Mouse (Mus musculus): ENCODE measurements around the gene Syn3. TPM values are rescaled to one million over a fixed set of nuclear protein-coding genes. Genes with fewer than 3 reads are reported as not detected.

The Syn3 gene
- polyA plus RNA-seq, 1 experiment from 2014 or later, result 29.9 TPM

DNA sequence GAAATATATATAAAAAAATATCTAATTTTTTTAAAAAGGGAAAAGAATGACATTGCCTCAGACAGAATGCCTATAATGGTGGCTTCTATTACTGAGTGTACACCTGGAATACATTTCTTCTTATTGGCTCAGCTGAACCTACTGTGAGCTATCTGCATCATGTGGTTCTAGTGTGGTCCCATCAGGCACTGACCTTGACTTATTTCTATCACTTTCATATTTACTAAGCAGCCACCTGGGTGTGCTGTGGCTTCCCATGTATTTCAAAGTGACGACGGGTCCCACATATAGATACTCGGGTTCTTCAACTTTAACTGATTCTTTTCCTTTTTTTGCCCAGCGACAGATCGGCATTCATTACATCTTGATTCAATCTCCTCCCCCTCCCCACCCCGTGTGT, 255.2 kb downstream of the Syn3 start:
- no peaks in the 10 kb centered on the region for H3K36me3 ChIP-seq (ENCODE audit: control insufficient read depth, insufficient read depth, low read length)
- H3K9me3 ChIP-seq (ENCODE audit: control insufficient read depth, low read length), result no peaks in the 10 kb centered on the region
- H3K4me2 ChIP-seq (ENCODE audit: low read length), result no peak overlapping the region
- H3K27me3 ChIP-seq (replicated peaks; ENCODE audit: control insufficient read depth, insufficient read depth, low read length), result no peaks in the 10 kb centered on the region
- no peak for ATAC-seq
- no peaks in the 10 kb centered on the region for H3K4me1 ChIP-seq (ENCODE audit: control insufficient read depth, insufficient read depth, low read depth, low read length)
- 90% methylated on average over 6 of the region's 6 CpGs for WGBS
- H3K27ac ChIP-seq (ENCODE audit: low read depth, low read length), result no peak overlapping the region
- no peak overlapping the region for H3K9ac ChIP-seq (ENCODE audit: low read depth, low read length)
- no peak overlapping the region for H3K4me3 ChIP-seq (ENCODE audit: low read length)

DNA sequence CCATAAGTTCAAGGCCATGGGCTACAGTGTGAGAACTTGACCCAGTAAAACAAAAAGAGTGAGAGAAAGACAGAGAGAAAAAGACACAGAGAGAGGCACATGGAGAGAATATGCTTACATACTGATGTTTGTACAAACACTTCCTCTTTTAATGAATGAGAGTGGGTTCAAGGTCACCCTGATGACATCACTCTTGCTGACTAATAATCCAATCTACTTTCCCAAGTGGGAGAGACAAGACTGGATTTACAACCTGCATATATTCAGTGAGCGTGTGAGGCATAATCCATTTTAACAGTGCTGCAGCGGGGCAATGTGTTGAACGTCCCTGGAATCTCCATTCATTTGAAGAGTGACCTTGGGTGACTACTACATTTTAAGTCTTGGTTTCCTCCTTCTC, 256.0 kb downstream of the Syn3 start:
- H3K9me3 ChIP-seq (ENCODE audit: control insufficient read depth, low read length), result no peaks in the 10 kb centered on the region
- H3K9ac ChIP-seq (ENCODE audit: low read depth, low read length), result no peak overlapping the region
- no peak overlapping the region for H3K4me2 ChIP-seq (ENCODE audit: low read length)
- ATAC-seq, result no peak
- H3K36me3 ChIP-seq (ENCODE audit: control insufficient read depth, insufficient read depth, low read length), result no peaks in the 10 kb centered on the region
- H3K4me1 ChIP-seq (ENCODE audit: control insufficient read depth, insufficient read depth, low read depth, low read length), result no peaks in the 10 kb centered on the region
- no peak overlapping the region for H3K27ac ChIP-seq (ENCODE audit: low read depth, low read length)
- no peaks in the 10 kb centered on the region for H3K27me3 ChIP-seq (replicated peaks; ENCODE audit: control insufficient read depth, insufficient read depth, low read length)
- no peak overlapping the region for H3K4me3 ChIP-seq (ENCODE audit: low read length)
- 87% methylated on average over 3 of the region's 3 CpGs for WGBS

DNA sequence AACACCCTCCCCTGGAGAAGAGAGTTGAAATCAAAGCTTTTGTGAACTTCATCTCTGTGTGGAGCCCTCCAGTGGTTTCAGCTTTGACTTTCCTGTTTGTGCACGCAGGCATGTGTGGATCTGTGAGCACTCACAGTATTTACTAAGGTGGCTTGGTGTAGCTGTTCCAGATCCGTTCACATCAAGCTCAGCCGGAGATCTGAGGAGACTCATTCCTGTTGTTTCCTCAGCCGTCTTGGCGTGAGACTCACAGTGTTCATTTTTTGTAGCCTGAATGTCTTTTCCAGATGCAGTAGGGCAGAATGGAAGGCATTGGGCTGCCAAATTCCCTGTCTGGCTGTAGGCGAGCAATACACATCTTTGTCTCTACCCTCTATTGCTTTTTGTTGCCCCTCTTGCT, 268.7 kb downstream of the Syn3 start:
- Histone ChIP-seq H3K4me1 (ENCODE audit: control insufficient read depth, insufficient read depth, low read depth, low read length) (no peaks in the 10 kb centered on the region), H3K4me2 (ENCODE audit: low read length) (no peak overlapping the region), H3K27ac (ENCODE audit: low read depth, low read length) (no peak overlapping the region), H3K9ac (ENCODE audit: low read depth, low read length) (no peak overlapping the region), H3K9me3 (ENCODE audit: control insufficient read depth, low read length) (no peaks in the 10 kb centered on the region), H3K4me3 (ENCODE audit: low read length) (no peak overlapping the region), H3K27me3 (replicated peaks; ENCODE audit: control insufficient read depth, insufficient read depth, low read length) (no peaks in the 10 kb centered on the region), H3K36me3 (ENCODE audit: control insufficient read depth, insufficient read depth, low read length) (no peaks in the 10 kb centered on the region)
- 90% methylated on average over 6 of the region's 6 CpGs for WGBS
- no peak for ATAC-seq

DNA sequence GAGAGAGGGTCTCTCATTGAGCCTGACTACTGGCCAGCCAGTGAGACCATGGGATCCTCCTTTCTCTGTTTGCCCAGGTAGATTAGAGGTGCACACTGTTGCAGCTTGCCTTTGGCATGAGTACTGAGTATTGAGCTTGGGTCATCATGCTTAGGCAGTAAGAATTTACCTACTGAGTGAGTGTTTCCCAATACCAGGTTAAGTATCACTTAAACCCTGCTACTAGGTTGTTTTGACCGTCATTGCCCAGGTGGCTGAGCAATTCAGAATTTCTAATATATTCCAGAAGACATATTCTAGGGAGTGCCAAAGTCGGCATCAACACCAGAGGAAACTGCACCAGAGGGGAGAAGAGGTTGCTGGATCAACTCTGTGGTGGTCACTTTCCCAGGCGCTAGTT, 273.2 kb downstream of the Syn3 start:
- Histone ChIP-seq H3K27me3 (replicated peaks; ENCODE audit: control insufficient read depth, insufficient read depth, low read length) (no peaks in the 10 kb centered on the region), H3K4me2 (ENCODE audit: low read length) (no peak overlapping the region), H3K4me1 (ENCODE audit: control insufficient read depth, insufficient read depth, low read depth, low read length) (no peaks in the 10 kb centered on the region), H3K9ac (ENCODE audit: low read depth, low read length) (no peak overlapping the region), H3K9me3 (ENCODE audit: control insufficient read depth, low read length) (no peaks in the 10 kb centered on the region), H3K4me3 (ENCODE audit: low read length) (no peak overlapping the region), H3K36me3 (ENCODE audit: control insufficient read depth, insufficient read depth, low read length) (no peaks in the 10 kb centered on the region), H3K27ac (ENCODE audit: low read depth, low read length) (no peak overlapping the region)
- 94% methylated on average over 3 of the region's 3 CpGs for WGBS
- ATAC-seq, result no peak

DNA sequence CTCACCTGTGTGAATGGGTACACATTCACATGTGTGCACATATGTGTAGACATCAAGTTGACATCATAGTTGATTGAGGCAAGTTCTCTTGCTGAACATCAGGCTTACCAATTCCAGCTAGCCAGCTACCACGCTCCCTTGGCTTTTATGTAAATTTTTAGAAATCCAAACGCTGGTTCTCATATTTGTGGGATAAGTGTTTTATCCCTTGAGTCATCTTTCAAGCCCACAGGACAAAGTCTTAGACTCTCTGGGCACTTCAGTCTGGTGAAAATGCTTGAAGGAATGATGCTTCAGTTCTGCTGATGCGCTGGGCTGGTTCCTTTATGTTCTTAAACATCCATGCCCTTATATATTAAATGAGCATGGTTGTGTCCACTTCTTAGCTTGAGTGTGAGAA, 279.7 kb downstream of the Syn3 start:
- Histone ChIP-seq H3K36me3 (ENCODE audit: control insufficient read depth, insufficient read depth, low read length) (no peaks in the 10 kb centered on the region), H3K9me3 (ENCODE audit: control insufficient read depth, low read length) (no peaks in the 10 kb centered on the region), H3K27me3 (replicated peaks; ENCODE audit: control insufficient read depth, insufficient read depth, low read length) (no peaks in the 10 kb centered on the region), H3K9ac (ENCODE audit: low read depth, low read length) (no peak overlapping the region), H3K4me1 (ENCODE audit: control insufficient read depth, insufficient read depth, low read depth, low read length) (no peaks in the 10 kb centered on the region), H3K27ac (ENCODE audit: low read depth, low read length) (no peak overlapping the region), H3K4me2 (ENCODE audit: low read length) (no peak overlapping the region), H3K4me3 (ENCODE audit: low read length) (no peak overlapping the region)
- no peak for ATAC-seq
- WGBS, result 94% methylated on average over 3 of the region's 3 CpGs

DNA sequence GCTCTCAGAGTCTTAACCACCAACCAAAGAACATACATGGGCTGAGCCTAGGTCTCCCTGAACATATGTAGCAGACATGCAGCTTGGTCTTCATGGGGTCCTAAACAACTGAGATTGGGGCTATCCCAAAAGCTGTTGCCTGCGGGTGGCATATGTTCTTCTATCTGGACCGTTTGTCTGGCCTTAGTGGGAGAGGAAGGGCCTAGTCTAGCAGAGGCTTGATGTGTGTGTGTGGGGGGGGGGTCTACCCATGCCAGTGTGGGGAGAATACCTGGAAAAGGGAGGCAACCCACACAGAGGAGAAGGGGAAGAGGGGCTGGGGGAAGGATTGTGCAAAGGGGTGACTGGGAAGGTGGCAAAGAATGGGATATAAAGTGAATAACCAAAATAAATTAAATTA, 281.9 kb downstream of the Syn3 start:
- H3K4me2 ChIP-seq (ENCODE audit: low read length), result no peak overlapping the region
- no peak overlapping the region for H3K9ac ChIP-seq (ENCODE audit: low read depth, low read length)
- H3K4me3 ChIP-seq (ENCODE audit: low read length), result no peak overlapping the region
- 88% methylated on average over 2 of the region's 2 CpGs for WGBS
- no peak for ATAC-seq
- no peaks in the 10 kb centered on the region for H3K36me3 ChIP-seq (ENCODE audit: control insufficient read depth, insufficient read depth, low read length)
- H3K9me3 ChIP-seq (ENCODE audit: control insufficient read depth, low read length), result no peaks in the 10 kb centered on the region
- H3K27me3 ChIP-seq (replicated peaks; ENCODE audit: control insufficient read depth, insufficient read depth, low read length), result no peaks in the 10 kb centered on the region
- no peak overlapping the region for H3K27ac ChIP-seq (ENCODE audit: low read depth, low read length)
- H3K4me1 ChIP-seq (ENCODE audit: control insufficient read depth, insufficient read depth, low read depth, low read length), result no peaks in the 10 kb centered on the region

DNA sequence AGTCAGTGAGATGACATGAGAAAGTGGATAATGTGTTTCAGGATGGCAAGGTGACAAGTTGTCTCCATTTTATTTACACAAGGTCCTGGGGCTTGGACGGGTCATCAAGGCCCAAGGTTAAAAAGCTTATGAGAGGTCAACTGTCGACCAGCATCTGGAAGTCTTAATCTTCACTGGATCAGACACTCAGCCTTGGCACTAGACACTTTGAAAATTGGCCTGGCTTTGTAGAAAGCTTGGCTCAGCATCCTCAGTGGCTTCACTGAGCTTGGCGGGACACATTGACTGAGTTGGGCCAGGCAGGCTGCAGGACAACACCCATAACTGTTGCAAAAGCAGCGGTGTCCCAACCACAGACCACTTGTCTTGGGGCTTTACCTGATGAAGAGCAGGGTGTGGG, 286.6 kb downstream of the Syn3 start:
- no peaks in the 10 kb centered on the region for H3K27me3 ChIP-seq (replicated peaks; ENCODE audit: control insufficient read depth, insufficient read depth, low read length)
- H3K9ac ChIP-seq (ENCODE audit: low read depth, low read length), result no peak overlapping the region
- H3K27ac ChIP-seq (ENCODE audit: low read depth, low read length), result no peak overlapping the region
- no peaks in the 10 kb centered on the region for H3K9me3 ChIP-seq (ENCODE audit: control insufficient read depth, low read length)
- H3K4me3 ChIP-seq (ENCODE audit: low read length), result no peak overlapping the region
- no peak for ATAC-seq
- no peaks in the 10 kb centered on the region for H3K4me1 ChIP-seq (ENCODE audit: control insufficient read depth, insufficient read depth, low read depth, low read length)
- H3K36me3 ChIP-seq (ENCODE audit: control insufficient read depth, insufficient read depth, low read length), result no peaks in the 10 kb centered on the region
- no peak overlapping the region for H3K4me2 ChIP-seq (ENCODE audit: low read length)
- 84% methylated on average over 4 of the region's 4 CpGs for WGBS

DNA sequence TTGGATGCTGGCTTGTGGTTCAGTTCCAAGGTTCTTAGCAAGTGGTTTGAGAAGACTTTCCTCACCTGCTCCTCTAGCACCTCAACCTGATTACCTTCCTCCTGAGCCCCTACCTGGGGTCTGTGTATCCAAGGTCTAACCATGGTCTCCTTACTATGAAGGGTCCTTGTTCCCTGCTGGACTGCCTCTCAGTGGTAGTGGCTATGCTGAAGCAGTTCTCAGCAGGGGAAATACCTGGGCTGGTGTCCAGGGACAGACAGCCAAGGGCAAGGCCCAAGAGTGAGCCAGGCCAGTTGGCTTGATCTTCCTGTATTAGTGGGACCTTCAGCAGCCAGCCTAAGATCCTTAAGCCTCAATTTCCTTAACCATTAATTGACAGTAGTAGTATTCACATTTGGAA, 294.8 kb downstream of the Syn3 start:
- ATAC-seq, result no peak
- H3K4me2 ChIP-seq (ENCODE audit: low read length), result no peak overlapping the region
- H3K9me3 ChIP-seq (ENCODE audit: control insufficient read depth, low read length), result no peaks in the 10 kb centered on the region

DNA sequence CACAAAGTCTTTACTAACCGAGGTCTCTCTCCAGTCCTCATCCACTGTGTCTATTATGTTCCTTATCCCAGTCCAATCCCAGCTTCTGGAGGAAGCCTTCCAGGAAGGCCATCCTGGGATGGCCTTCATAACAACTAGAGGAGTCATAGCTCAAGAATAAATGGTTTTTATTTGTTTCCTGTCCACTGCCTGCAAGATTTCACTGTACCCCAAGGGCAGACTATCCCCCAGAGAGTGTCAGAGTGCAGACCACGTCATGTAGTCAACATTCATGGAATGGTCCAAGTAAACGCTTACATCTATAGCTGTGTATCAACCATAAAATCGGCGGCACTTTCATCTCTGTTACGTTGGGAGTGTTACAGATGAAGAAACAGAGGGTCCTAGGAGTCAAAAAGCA, 295.5 kb downstream of the Syn3 start:
- no peak for ATAC-seq
- 89% methylated on average over 6 of the region's 6 CpGs for WGBS
- no peaks in the 10 kb centered on the region for H3K27me3 ChIP-seq (replicated peaks; ENCODE audit: control insufficient read depth, insufficient read depth, low read length)
- H3K4me3 ChIP-seq (ENCODE audit: low read length), result no peak overlapping the region
- H3K4me2 ChIP-seq (ENCODE audit: low read length), result no peak overlapping the region
- H3K36me3 ChIP-seq (ENCODE audit: control insufficient read depth, insufficient read depth, low read length), result no peaks in the 10 kb centered on the region
- no peak overlapping the region for H3K9ac ChIP-seq (ENCODE audit: low read depth, low read length)
- H3K9me3 ChIP-seq (ENCODE audit: control insufficient read depth, low read length), result no peaks in the 10 kb centered on the region
- no peaks in the 10 kb centered on the region; the same call in 1 of the 2 replicates for H3K4me1 ChIP-seq (ENCODE audit: control insufficient read depth, insufficient read depth, low read depth, low read length)
- H3K27ac ChIP-seq (ENCODE audit: low read depth, low read length), result no peak overlapping the region

More for the DNA sequence above, 294.8 kb downstream of the Syn3 start:
- no peaks in the 10 kb centered on the region; the same call in 1 of the 2 replicates for H3K4me1 ChIP-seq (ENCODE audit: control insufficient read depth, insufficient read depth, low read depth, low read length)
- H3K4me3 ChIP-seq (ENCODE audit: low read length), result no peak overlapping the region
- H3K36me3 ChIP-seq (ENCODE audit: control insufficient read depth, insufficient read depth, low read length), result no peaks in the 10 kb centered on the region
- H3K27me3 ChIP-seq (replicated peaks; ENCODE audit: control insufficient read depth, insufficient read depth, low read length), result no peaks in the 10 kb centered on the region
- H3K9ac ChIP-seq (ENCODE audit: low read depth, low read length), result no peak overlapping the region
- H3K27ac ChIP-seq (ENCODE audit: low read depth, low read length), result no peak overlapping the region

DNA sequence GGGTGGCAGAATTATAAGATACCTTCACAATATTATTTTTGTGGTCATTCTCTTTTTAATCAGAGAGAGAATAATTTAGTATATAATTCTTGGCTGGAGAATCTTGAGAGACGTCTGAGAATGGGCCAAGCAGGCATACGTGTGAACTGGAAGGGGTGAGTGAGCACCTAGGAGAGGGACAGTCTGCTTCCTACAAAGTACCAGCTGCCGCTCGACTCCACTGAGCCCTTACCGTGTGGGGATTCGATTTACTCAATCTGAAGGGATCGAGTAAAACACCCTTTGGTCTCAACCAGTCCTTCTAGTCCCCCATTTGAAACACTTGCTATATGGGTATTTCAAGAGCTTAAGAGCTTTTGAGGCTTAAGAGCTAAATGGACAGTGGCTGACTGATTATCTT, 296.9 kb downstream of the Syn3 start:
- Histone ChIP-seq H3K36me3 (ENCODE audit: control insufficient read depth, insufficient read depth, low read length) (no peaks in the 10 kb centered on the region), H3K27me3 (replicated peaks; ENCODE audit: control insufficient read depth, insufficient read depth, low read length) (no peaks in the 10 kb centered on the region), H3K4me1 (ENCODE audit: control insufficient read depth, insufficient read depth, low read depth, low read length) (no peaks in the 10 kb centered on the region; the same call in 1 of the 2 replicates), H3K4me3 (ENCODE audit: low read length) (no peak overlapping the region), H3K4me2 (ENCODE audit: low read length) (no peak overlapping the region), H3K27ac (ENCODE audit: low read depth, low read length) (no peak overlapping the region), H3K9ac (ENCODE audit: low read depth, low read length) (no peak overlapping the region), H3K9me3 (ENCODE audit: control insufficient read depth, low read length) (no peaks in the 10 kb centered on the region)
- 83% methylated on average over 7 of the region's 7 CpGs for WGBS
- ATAC-seq, result no peak

Data from hindbrain, embryonic 16.5 days (tissue).